Mouse (Mus musculus): ENCODE results near the gene Rab20.

GRCm38 (mm10) chr8:11470694-11471093 is 7.8 kb downstream of the Rab20 start:
- TF ChIP-seq CTCF (IDR thresholded peaks at IDR 0.05; ENCODE audit: low read depth, low read length) (no peak), POLR2A (IDR thresholded peaks at IDR 0.05; ENCODE audit: insufficient read depth, low read length) (no peak), EP300 (IDR thresholded peaks at IDR 0.05; ENCODE audit: insufficient read depth, low read depth, low read length) (no peak)
